Mouse (Mus musculus): ENCODE measurements around the gene Pgrmc2. TPM values are rescaled to one million over a fixed set of nuclear protein-coding genes. Genes with fewer than 3 reads are reported as not detected.

Gene Pgrmc2
- polyA plus RNA-seq, 1 experiment from 2014 or later: 29.4 TPM

DNA sequence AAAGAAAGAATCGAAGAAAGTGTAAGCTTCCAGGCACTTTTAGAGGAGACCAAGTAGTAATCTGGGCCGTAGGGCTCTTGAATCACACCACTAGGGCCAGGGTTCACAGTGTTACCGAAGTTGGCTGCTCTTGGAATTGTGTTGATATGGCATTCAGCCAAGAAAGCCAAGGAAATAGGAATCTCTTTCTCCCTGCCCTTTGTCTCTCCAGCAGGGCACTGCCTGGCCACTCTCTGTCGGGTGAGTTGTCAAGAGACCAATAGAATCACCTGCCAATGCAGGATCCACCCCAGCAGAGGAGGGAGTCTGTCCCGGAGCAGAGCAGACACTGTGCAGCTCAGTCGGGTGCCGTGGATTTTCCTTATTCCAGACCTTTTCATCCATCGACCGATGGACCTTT lies 19.1 kb upstream of the Pgrmc2 start:
- Histone ChIP-seq H3K4me1 (ENCODE audit: control insufficient read depth, insufficient read depth, low read depth, low read length) (no peaks in the 10 kb centered on the region), H3K4me2 (ENCODE audit: low read length) (no peak overlapping the region), H3K9me3 (ENCODE audit: control insufficient read depth, low read length) (no peaks in the 10 kb centered on the region), H3K4me3 (ENCODE audit: low read length) (no peak overlapping the region), H3K27ac (ENCODE audit: low read depth, low read length) (no peak overlapping the region), H3K9ac (ENCODE audit: low read depth, low read length) (no peak overlapping the region), H3K36me3 (ENCODE audit: control insufficient read depth, insufficient read depth, low read length) (no peaks in the 10 kb centered on the region), H3K27me3 (replicated peaks; ENCODE audit: control insufficient read depth, insufficient read depth, low read length) (no peaks in the 10 kb centered on the region)
- WGBS: 88% methylated on average over 9 of the region's 9 CpGs
- no peak for ATAC-seq

DNA sequence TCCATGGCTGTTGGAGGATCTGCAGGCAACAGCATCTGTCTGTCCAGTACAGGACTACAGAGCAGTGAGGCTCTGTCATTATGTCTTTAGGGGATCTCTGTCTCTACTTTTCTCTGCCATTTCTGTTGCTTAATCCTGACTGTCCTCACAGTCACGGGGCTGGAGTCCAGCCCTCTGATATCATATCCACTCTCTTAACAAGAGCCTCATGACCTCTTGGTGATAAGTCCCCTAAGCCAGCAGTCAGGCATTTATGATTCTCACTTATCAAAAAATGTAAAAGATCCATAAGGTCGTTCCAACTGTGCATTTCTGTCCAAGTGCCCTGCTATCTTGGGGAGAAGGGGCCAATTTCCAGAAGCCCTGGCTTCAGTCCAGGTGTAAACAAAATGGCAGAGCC lies 17.3 kb upstream of the Pgrmc2 start:
- no peaks in the 10 kb centered on the region for H3K9me3 ChIP-seq (ENCODE audit: control insufficient read depth, low read length)
- H3K4me1 ChIP-seq (ENCODE audit: control insufficient read depth, insufficient read depth, low read depth, low read length): no peaks in the 10 kb centered on the region
- H3K27ac ChIP-seq (ENCODE audit: low read depth, low read length): no peak overlapping the region
- H3K36me3 ChIP-seq (ENCODE audit: control insufficient read depth, insufficient read depth, low read length): no peaks in the 10 kb centered on the region
- H3K4me2 ChIP-seq (ENCODE audit: low read length): no peak overlapping the region
- no peak for ATAC-seq
- no peaks in the 10 kb centered on the region for H3K27me3 ChIP-seq (replicated peaks; ENCODE audit: control insufficient read depth, insufficient read depth, low read length)
- no peak overlapping the region for H3K4me3 ChIP-seq (ENCODE audit: low read length)
- H3K9ac ChIP-seq (ENCODE audit: low read depth, low read length): no peak overlapping the region
- WGBS: 82% methylated on average over 2 of the region's 2 CpGs

DNA sequence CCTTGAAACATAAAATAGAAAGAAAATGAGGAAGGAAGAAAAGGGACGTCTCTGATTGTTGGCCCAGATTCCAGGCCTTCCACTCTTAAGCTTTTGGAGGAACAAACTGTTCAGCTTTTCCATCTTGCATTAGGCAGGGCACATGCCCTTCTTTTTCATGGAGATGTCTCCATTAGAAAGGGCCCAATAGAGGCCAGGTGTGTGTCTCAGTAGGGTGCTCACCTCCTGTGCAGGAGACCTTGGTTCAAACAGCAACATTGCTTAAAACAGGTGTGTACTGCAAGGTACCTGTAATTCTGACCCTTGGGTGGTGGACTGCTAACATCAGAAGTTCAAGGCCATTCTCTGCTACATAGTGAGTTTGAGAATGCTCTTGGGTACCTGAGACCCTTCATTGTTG lies 16.8 kb upstream of the Pgrmc2 start:
- Histone ChIP-seq H3K9ac (ENCODE audit: low read depth, low read length) (no peak overlapping the region), H3K4me3 (ENCODE audit: low read length) (no peak overlapping the region), H3K4me1 (ENCODE audit: control insufficient read depth, insufficient read depth, low read depth, low read length) (no peaks in the 10 kb centered on the region), H3K9me3 (ENCODE audit: control insufficient read depth, low read length) (no peaks in the 10 kb centered on the region), H3K4me2 (ENCODE audit: low read length) (no peak overlapping the region), H3K27ac (ENCODE audit: low read depth, low read length) (no peak overlapping the region), H3K36me3 (ENCODE audit: control insufficient read depth, insufficient read depth, low read length) (no peaks in the 10 kb centered on the region), H3K27me3 (replicated peaks; ENCODE audit: control insufficient read depth, insufficient read depth, low read length) (no peaks in the 10 kb centered on the region)
- WGBS: 67% methylated on average over 1 of the region's 1 CpGs
- ATAC-seq: no peak

DNA sequence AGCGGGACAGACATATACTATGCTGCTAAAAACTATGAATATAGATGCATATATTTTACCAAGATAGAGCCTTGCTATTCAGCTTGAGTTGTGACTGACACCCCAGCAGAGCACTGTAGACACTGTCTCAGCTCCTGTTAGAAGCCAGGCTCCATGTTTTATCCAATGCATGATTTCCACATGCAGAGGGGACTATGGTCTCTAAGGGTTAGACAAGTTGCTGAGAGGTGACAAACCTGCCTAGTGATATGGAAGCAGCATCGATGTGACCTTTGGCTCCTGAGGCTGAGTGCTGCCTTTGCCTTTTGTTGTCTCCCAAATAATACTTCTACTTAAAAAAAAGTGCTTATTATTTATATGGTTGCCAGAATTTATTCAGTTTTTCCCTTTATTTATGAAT lies 10.4 kb upstream of the Pgrmc2 start:
- 93% methylated on average over 2 of the region's 2 CpGs for WGBS
- Histone ChIP-seq H3K4me2 (ENCODE audit: low read length) (no peak overlapping the region), H3K4me1 (ENCODE audit: control insufficient read depth, insufficient read depth, low read depth, low read length) (no peaks in the 10 kb centered on the region), H3K4me3 (ENCODE audit: low read length) (no peak overlapping the region), H3K9me3 (ENCODE audit: control insufficient read depth, low read length) (no peaks in the 10 kb centered on the region), H3K27ac (ENCODE audit: low read depth, low read length) (no peak overlapping the region), H3K9ac (ENCODE audit: low read depth, low read length) (no peak overlapping the region), H3K36me3 (ENCODE audit: control insufficient read depth, insufficient read depth, low read length) (no peaks in the 10 kb centered on the region), H3K27me3 (replicated peaks; ENCODE audit: control insufficient read depth, insufficient read depth, low read length) (no peaks in the 10 kb centered on the region)
- ATAC-seq: no peak

DNA sequence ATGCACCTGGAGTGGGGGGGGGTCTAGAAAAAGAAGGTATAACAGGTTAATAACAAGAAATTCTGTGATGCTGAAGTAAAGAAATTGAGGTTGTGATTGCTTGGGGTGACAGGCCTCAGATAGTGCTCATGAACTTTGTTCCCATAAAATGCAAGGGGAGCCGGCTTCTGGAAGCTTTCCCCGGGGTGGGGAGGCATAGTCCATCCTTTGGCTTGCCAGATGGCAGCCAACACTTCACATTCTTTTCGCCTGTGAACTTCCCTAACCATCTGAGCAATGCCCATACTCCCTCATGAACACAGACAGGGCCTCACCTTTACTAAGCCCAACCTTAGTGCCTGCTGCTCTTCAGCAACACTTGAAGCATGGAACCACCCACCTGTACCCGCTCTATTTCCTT lies 9.5 kb upstream of the Pgrmc2 start:
- Histone ChIP-seq H3K36me3 (ENCODE audit: control insufficient read depth, insufficient read depth, low read length) (no peaks in the 10 kb centered on the region), H3K27ac (ENCODE audit: low read depth, low read length) (no peak overlapping the region), H3K4me2 (ENCODE audit: low read length) (no peak overlapping the region), H3K9me3 (ENCODE audit: control insufficient read depth, low read length) (no peaks in the 10 kb centered on the region), H3K4me3 (ENCODE audit: low read length) (no peak overlapping the region), H3K9ac (ENCODE audit: low read depth, low read length) (no peak overlapping the region), H3K4me1 (ENCODE audit: control insufficient read depth, insufficient read depth, low read depth, low read length) (no peaks in the 10 kb centered on the region), H3K27me3 (replicated peaks; ENCODE audit: control insufficient read depth, insufficient read depth, low read length) (no peaks in the 10 kb centered on the region)
- ATAC-seq: no peak
- WGBS: 85% methylated on average over 4 of the region's 4 CpGs

DNA sequence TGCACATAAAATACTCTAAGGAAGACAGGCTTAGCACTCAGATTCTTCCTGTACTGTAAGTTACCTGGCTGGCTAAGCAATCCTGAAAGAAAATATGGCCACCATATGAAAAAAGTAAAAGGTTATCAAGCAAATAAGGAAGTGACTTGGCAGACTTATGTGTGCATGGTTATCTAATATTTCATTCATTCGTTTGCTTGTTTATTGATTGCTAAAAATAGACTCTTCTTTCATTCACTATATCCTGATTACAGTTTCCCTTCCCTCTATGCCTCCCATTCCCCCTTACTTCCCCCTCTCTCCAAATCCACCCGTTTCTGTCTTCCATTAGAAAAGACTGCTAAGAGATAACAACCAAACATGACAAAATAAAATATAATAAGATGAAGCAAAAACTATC lies 8.0 kb upstream of the Pgrmc2 start:
- WGBS: 80% methylated on average over 2 of the region's 2 CpGs
- no peak overlapping the region for H3K4me2 ChIP-seq (ENCODE audit: low read length)
- H3K27me3 ChIP-seq (replicated peaks; ENCODE audit: control insufficient read depth, insufficient read depth, low read length): no peaks in the 10 kb centered on the region
- H3K36me3 ChIP-seq (ENCODE audit: control insufficient read depth, insufficient read depth, low read length): no peaks in the 10 kb centered on the region
- H3K4me3 ChIP-seq (ENCODE audit: low read length): no peak overlapping the region
- ATAC-seq: no peak
- no peaks in the 10 kb centered on the region for H3K9me3 ChIP-seq (ENCODE audit: control insufficient read depth, low read length)
- H3K27ac ChIP-seq (ENCODE audit: low read depth, low read length): no peak overlapping the region
- H3K4me1 ChIP-seq (ENCODE audit: control insufficient read depth, insufficient read depth, low read depth, low read length): no peaks in the 10 kb centered on the region
- H3K9ac ChIP-seq (ENCODE audit: low read depth, low read length): no peak overlapping the region

DNA sequence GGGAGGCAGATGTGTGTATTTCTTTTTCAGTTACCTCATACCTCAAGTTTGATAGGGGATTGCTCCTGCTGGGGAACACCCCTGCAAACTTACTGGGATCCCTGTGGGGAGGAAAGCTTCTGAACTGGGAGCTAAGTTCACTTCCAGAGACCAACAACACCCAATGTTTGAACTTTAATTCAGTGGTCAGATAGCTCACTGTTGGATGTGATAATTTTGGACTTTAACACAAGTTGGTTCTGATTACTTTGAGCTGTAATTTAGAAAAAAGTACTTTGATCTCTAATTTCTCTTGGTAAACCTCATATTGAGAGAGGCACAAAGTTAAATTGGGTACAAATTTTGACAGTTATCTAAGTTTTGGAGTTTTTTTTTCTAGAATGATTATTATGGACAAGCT lies 4.2 kb upstream of the Pgrmc2 start:
- H3K4me3 ChIP-seq (ENCODE audit: low read length): no peak overlapping the region
- H3K4me1 ChIP-seq (ENCODE audit: control insufficient read depth, insufficient read depth, low read depth, low read length): no peaks in the 10 kb centered on the region; the same call in 1 of the 2 replicates
- no peaks in the 10 kb centered on the region for H3K9me3 ChIP-seq (ENCODE audit: control insufficient read depth, low read length)
- no peaks in the 10 kb centered on the region for H3K36me3 ChIP-seq (ENCODE audit: control insufficient read depth, insufficient read depth, low read length)
- H3K27me3 ChIP-seq (replicated peaks; ENCODE audit: control insufficient read depth, insufficient read depth, low read length): no peaks in the 10 kb centered on the region
- no peak for ATAC-seq
- no peak overlapping the region for H3K27ac ChIP-seq (ENCODE audit: low read depth, low read length)
- no peak overlapping the region for H3K9ac ChIP-seq (ENCODE audit: low read depth, low read length)
- no peak overlapping the region for H3K4me2 ChIP-seq (ENCODE audit: low read length)

DNA sequence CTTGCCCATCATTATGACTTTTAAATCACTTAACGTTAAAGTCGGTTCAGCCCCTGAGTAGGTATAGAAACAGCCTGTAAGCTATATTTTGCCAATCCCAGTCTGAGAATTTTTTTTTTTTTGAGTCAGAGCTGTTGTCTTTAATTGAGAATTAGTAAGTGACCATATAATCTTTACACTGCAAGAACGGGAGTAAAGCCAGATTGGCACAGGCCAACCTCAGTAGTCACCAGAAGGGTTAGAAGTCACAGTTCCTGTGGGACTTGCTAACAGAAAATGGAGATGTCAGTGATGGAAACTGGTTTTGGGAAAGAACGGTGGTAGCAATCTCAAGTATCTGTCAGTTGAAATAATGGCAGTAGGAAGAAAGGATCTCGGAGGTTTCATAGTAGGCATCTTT lies 1.6 kb upstream of the Pgrmc2 start:
- H3K27ac ChIP-seq (ENCODE audit: low read depth, low read length): no peak overlapping the region
- H3K27me3 ChIP-seq (replicated peaks; ENCODE audit: control insufficient read depth, insufficient read depth, low read length): no peaks in the 10 kb centered on the region
- ATAC-seq: no peak
- H3K4me1 ChIP-seq (ENCODE audit: control insufficient read depth, insufficient read depth, low read depth, low read length): peaks cover 14% of the 10 kb centered on the region
- H3K9ac ChIP-seq (ENCODE audit: low read depth, low read length): no peak overlapping the region
- H3K36me3 ChIP-seq (ENCODE audit: control insufficient read depth, insufficient read depth, low read length): no peaks in the 10 kb centered on the region
- no peaks in the 10 kb centered on the region for H3K9me3 ChIP-seq (ENCODE audit: control insufficient read depth, low read length)
- WGBS: 81% methylated on average over 5 of the region's 5 CpGs
- H3K4me3 ChIP-seq (ENCODE audit: low read length): no peak overlapping the region
- peak overlapping the region; percentile 59 for H3K4me2 ChIP-seq (ENCODE audit: low read length)

DNA sequence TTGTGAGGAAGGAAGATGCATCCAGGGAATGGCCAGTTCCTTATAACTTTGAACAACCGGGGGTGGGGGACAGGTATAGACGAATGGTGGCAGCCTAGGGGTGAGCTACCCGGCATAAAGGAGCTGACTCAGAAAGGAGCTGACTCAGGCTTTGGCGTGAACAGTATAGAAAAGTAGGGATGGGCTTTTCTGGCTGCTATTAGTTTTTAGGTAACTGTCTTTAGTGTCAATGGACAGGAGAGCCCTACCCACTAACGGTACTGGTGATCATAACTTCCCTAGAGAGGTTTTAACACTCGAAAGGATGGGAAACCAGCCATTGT lies 905 bp upstream of the Pgrmc2 start:
- WGBS: 3% methylated on average over 6 of the region's 6 CpGs
- no peaks in the 10 kb centered on the region for H3K36me3 ChIP-seq (ENCODE audit: control insufficient read depth, insufficient read depth, low read length)
- H3K9me3 ChIP-seq (ENCODE audit: control insufficient read depth, low read length): no peaks in the 10 kb centered on the region
- peak overlapping the region; percentile 83 for H3K9ac ChIP-seq (ENCODE audit: low read depth, low read length)
- peak overlapping the region; percentile 59 for H3K4me2 ChIP-seq (ENCODE audit: low read length)
- peak overlapping the region; percentile 94 for H3K4me3 ChIP-seq (ENCODE audit: low read length)
- H3K4me1 ChIP-seq (ENCODE audit: control insufficient read depth, insufficient read depth, low read depth, low read length): peaks cover 14% of the 10 kb centered on the region
- H3K27ac ChIP-seq (ENCODE audit: low read depth, low read length): peak overlapping the region; percentile 93
- no peaks in the 10 kb centered on the region for H3K27me3 ChIP-seq (replicated peaks; ENCODE audit: control insufficient read depth, insufficient read depth, low read length)
- peak; percentile 28 for ATAC-seq

DNA sequence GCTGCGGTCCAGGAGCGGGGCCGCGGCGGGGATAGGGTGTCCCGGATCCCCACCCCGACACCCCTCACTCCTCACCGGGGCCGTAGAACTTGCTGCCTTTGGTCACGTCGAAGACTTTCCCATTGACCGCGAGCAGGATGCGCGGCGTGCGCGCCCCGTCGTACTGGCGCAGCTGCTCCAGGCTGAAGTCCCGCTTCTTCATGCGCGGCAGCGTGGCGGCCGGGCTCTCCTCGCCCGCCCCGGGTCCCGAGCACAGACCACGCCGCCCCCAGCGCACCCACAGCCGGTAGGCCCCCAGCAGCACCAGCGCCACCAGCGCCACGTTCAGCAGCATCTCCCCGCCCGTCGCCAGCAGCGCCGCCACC lies 344 bp downstream of the Pgrmc2 start:
- Histone ChIP-seq H3K27ac (ENCODE audit: low read depth, low read length) (peak overlapping the region; percentile 82), H3K9ac (ENCODE audit: low read depth, low read length) (peak overlapping the region; percentile 87), H3K9me3 (ENCODE audit: control insufficient read depth, low read length) (no peaks in the 10 kb centered on the region), H3K36me3 (ENCODE audit: control insufficient read depth, insufficient read depth, low read length) (no peaks in the 10 kb centered on the region), H3K27me3 (replicated peaks; ENCODE audit: control insufficient read depth, insufficient read depth, low read length) (no peaks in the 10 kb centered on the region), H3K4me1 (ENCODE audit: control insufficient read depth, insufficient read depth, low read depth, low read length) (peaks cover 14% of the 10 kb centered on the region), H3K4me2 (ENCODE audit: low read length) (peak overlapping the region; percentile 89), H3K4me3 (ENCODE audit: low read length) (peak overlapping the region; percentile 94)
- peak; percentile 62 for ATAC-seq
- WGBS: 0% methylated on average over 38 of the region's 43 CpGs
